Mouse (Mus musculus): ENCODE measurements around the gene Cln5.

Gene Cln5

GRCm38 (mm10) chr14:103078006-103078912 lies 8.2 kb downstream of the Cln5 start:
- DNase-seq = no peak

GRCm38 (mm10) chr14:103079209-103079977 lies 9.4 kb downstream of the Cln5 start:
- DNase-seq = no peak

- no peak for DNase-seq
These were observed 16.0 kb downstream of the Cln5 start for GRCm38 (mm10) chr14:103085840-103086533.

- DNase-seq = no peak
These were observed 16.8 kb downstream of the Cln5 start for GRCm38 (mm10) chr14:103086671-103087324.

GRCm38 (mm10) chr14:103087846-103088245 lies 17.8 kb downstream of the Cln5 start:
- DNase-seq = no peak

GRCm38 (mm10) chr14:103088624-103089023 lies 18.6 kb downstream of the Cln5 start:
- peak; percentile 61 to 67 for DNase-seq

- DNase-seq = no peak
These were observed 23.2 kb downstream of the Cln5 start for GRCm38 (mm10) chr14:103093236-103093635.

- no peak for DNase-seq
These were observed 23.7 kb downstream of the Cln5 start for GRCm38 (mm10) chr14:103093670-103094069.

GRCm38 (mm10) chr14:103095036-103095435 lies 25.0 kb downstream of the Cln5 start:
- DNase-seq = no peak

- no peak for DNase-seq
These were observed 25.8 kb downstream of the Cln5 start for GRCm38 (mm10) chr14:103095826-103096225.

GRCm38 (mm10) chr14:103096621-103097020 lies 26.6 kb downstream of the Cln5 start:
- DNase-seq = peak in 1 of 2 experiments; percentile 29

- DNase-seq = no peak
These were observed 28.2 kb downstream of the Cln5 start for GRCm38 (mm10) chr14:103098213-103098586.

GRCm38 (mm10) chr14:103098587-103099235 lies 28.7 kb downstream of the Cln5 start:
- DNase-seq = peak; percentile 89 to 95

- DNase-seq = peak; percentile 93 to 97
These were observed 29.4 kb downstream of the Cln5 start, which contains the start of gene Fbxl3 for GRCm38 (mm10) chr14:103099238-103099933. Fbxl3 (minus strand) TSS chr14:103099566.

- no peak for DNase-seq
These were observed 30.3 kb downstream of the Cln5 start for GRCm38 (mm10) chr14:103100296-103100695.

- no peak for DNase-seq
These were observed 31.2 kb downstream of the Cln5 start for GRCm38 (mm10) chr14:103101171-103101570.

GRCm38 (mm10) chr14:103102246-103102645 lies 32.2 kb downstream of the Cln5 start:
- DNase-seq = no peak

GRCm38 (mm10) chr14:103102731-103103335 lies 32.8 kb downstream of the Cln5 start:
- DNase-seq = no peak

- DNase-seq = no peak
These were observed 36.3 kb downstream of the Cln5 start for GRCm38 (mm10) chr14:103106301-103106700.

- no peak for DNase-seq
These were observed 40.0 kb downstream of the Cln5 start for GRCm38 (mm10) chr14:103109971-103110370.

Data from lung, postnatal 4 days (tissue).